Mouse (Mus musculus): ENCODE measurements around the gene Rtp2.

- no peak for TF ChIP-seq CTCF (conservative IDR thresholded peaks at IDR 0.05; ENCODE audit: insufficient read depth, insufficient read length, low read depth, low read length)
- no peak for TF ChIP-seq POLR2A (IDR thresholded peaks at IDR 0.05; ENCODE audit: low read depth, low read length)
These were observed 47.1 kb downstream of the Rtp2 start for GRCm38 (mm10) chr16:23885098-23885497.

Data from kidney, adult 2 months (tissue).